9 mouse cellular contexts compared by ENCODE assay signal in the genomic region with DNA sequence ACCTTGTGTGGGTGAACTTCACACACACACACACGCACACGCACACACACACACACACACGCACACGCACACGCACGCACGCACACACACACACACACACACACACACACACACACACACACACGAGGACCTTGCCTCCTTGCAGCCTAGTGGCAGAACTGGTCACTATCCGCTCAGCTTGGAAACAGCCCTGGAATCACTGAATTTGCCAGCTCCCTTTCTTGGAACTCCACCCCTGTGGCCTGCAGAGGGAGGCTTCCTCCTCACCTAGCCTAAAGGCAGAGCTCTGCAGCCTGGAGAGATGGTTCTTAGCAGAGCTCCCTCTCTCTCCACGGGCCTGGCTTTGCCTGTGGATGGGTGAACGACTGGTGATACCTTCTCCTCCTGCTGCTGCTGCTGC. TPM values are rescaled to one million over a fixed set of nuclear protein-coding genes. Genes with fewer than 3 reads are reported as not detected.
DNase-seq lines count a peak whose midpoint lies in the region; ATAC-seq and TF ChIP-seq lines count a peak whose summit lies in the region.
"Had no signal": no experiment of that assay in that cellular context is flagged by ENCODE, and none has a peak within 500 bp of the region (broad histone marks: within the 10 kb centered on the region; RNA-seq: fewer than 3 reads in every experiment).

No protein-coding gene starts in this region.

- H3K4me3 ChIP-seq in lung, embryonic 14.5 days (ENCODE audit: low read depth, low read length), result peak overlapping the region; percentile 59
- peak overlapping the region; percentile 61 for H3K4me3 ChIP-seq in hindbrain, postnatal 0 days (ENCODE audit: low read length)
- peak overlapping the region; percentile 83 for H3K4me3 ChIP-seq in neural tube, embryonic 15.5 days (replicated peaks)

- 23% methylated on average over 10 of the region's 11 CpGs for WGBS in lung, embryonic 14.5 days
- WGBS in hindbrain, postnatal 0 days, result 9% methylated on average over 11 of the region's 11 CpGs
- 24% methylated on average over 11 of the region's 11 CpGs for WGBS in neural tube, embryonic 15.5 days

- no peaks in the 10 kb centered on the region; the same call in 1 of the 2 replicates for H3K9me3 ChIP-seq in lung, embryonic 14.5 days (ENCODE audit: low read depth, low read length)
- no peaks in the 10 kb centered on the region for H3K9me3 ChIP-seq in hindbrain, postnatal 0 days (ENCODE audit: low read length)
- no peaks in the 10 kb centered on the region for H3K9me3 ChIP-seq in neural tube, embryonic 15.5 days (replicated peaks)

- no peak overlapping the region for H3K27ac ChIP-seq in lung, embryonic 14.5 days (ENCODE audit: low read depth)
- no peak overlapping the region for H3K27ac ChIP-seq in hindbrain, postnatal 0 days
- peak overlapping the region; percentile 89; the same call in 1 of the 2 replicates for H3K27ac ChIP-seq in neural tube, embryonic 15.5 days (replicated peaks)
- H3K27ac ChIP-seq: liver, embryonic 13.5 days had no signal

- H3K27me3 ChIP-seq in lung, embryonic 14.5 days (ENCODE audit: insufficient read depth, low read length), result peaks cover 35% of the 10 kb centered on the region
- no peaks in the 10 kb centered on the region for H3K27me3 ChIP-seq in hindbrain, postnatal 0 days (ENCODE audit: insufficient read depth, low read length)
- H3K27me3 ChIP-seq in neural tube, embryonic 15.5 days (replicated peaks), result peaks cover 6% of the 10 kb centered on the region; the same call in 1 of the 2 replicates

- no peak for TF ChIP-seq CTCF in lung, embryonic 14.5 days (IDR thresholded peaks at IDR 0.05; ENCODE audit: low read depth)
- peak; percentile 65 for TF ChIP-seq CTCF in hindbrain, postnatal 0 days (IDR thresholded peaks at IDR 0.05; ENCODE audit: low read depth)

- H3K4me1 ChIP-seq in lung, embryonic 14.5 days (ENCODE audit: insufficient read depth), result 0 out of 2 replicates have a peak, but pooled peaks cover 2% of the 10 kb centered on the region
- H3K4me1 ChIP-seq in hindbrain, postnatal 0 days (ENCODE audit: insufficient read depth, low read length), result peaks cover 14% of the 10 kb centered on the region
- H3K4me1 ChIP-seq in neural tube, embryonic 15.5 days, result peaks cover 48% of the 10 kb centered on the region
- H3K4me1 ChIP-seq: liver, embryonic 13.5 days had no signal

- peak overlapping the region; percentile 95 for H3K4me2 ChIP-seq in lung, embryonic 14.5 days
- H3K4me2 ChIP-seq in hindbrain, postnatal 0 days (ENCODE audit: low read depth, low read length), result peak overlapping the region; percentile 81
- H3K4me2 ChIP-seq in neural tube, embryonic 15.5 days, result peak overlapping the region; percentile 90

- no peaks in the 10 kb centered on the region for H3K36me3 ChIP-seq in lung, embryonic 14.5 days (ENCODE audit: insufficient read depth)
- H3K36me3 ChIP-seq in hindbrain, postnatal 0 days (ENCODE audit: insufficient read depth, low read length), result 0 out of 2 replicates have a peak, but pooled peaks cover 3% of the 10 kb centered on the region
- no peaks in the 10 kb centered on the region; the same call in 1 of the 2 replicates for H3K36me3 ChIP-seq in neural tube, embryonic 15.5 days
- H3K36me3 ChIP-seq: liver, embryonic 13.5 days had no signal

- ATAC-seq in lung, embryonic 14.5 days (ENCODE audit: insufficient read depth), result no peak
- ATAC-seq in hindbrain, postnatal 0 days, result 0 out of 2 replicates have a peak, but pooled peaks have one; percentile 25
- no peak for ATAC-seq in neural tube, embryonic 15.5 days (ENCODE audit: low FRiP score)
- ATAC-seq in erythroblast, adult 5-6 weeks (replicated peaks; ENCODE audit: low FRiP score, poor library complexity, severe bottlenecking), result no peak

- DNase-seq in lung, embryonic 14.5 days, result peak; percentile 17
- no peak for DNase-seq in lung, postnatal 14 days
- peak; percentile 58 for DNase-seq in embryo, embryonic 11 days
- peak; percentile 65 for DNase-seq in hindbrain, postnatal 0 days (ENCODE audit: low spot score)
- DNase-seq in gastrocnemius, postnatal 25 days, result no peak
- no peak for DNase-seq in adrenal gland, postnatal 25 days
- DNase-seq: liver, embryonic 13.5 days had no signal

- H3K9ac ChIP-seq in lung, embryonic 14.5 days, result no peak overlapping the region
- no peak overlapping the region; the same call in 1 of the 2 replicates for H3K9ac ChIP-seq in hindbrain, postnatal 0 days (replicated peaks; ENCODE audit: low read length)
- H3K9ac ChIP-seq in neural tube, embryonic 15.5 days (replicated peaks), result peak overlapping the region; percentile 80
- H3K9ac ChIP-seq: liver, embryonic 13.5 days had no signal

RNA-seq across cellular contexts. Expression of gene Cdh4, which starts 1.7 kb away (rescaled TPM):
- polyA plus RNA-seq in lung, embryonic 14.5 days (2014; fragmentation: Nextera tagmentation; extraction: Ambion mirVana), result 4.9 and 5.2 TPM in 2 replicates
- total RNA-seq in hindbrain, postnatal 0 days (2014; rRNA removed), result 66.8 and 74.6 TPM in 2 replicates
- 33.9 and 42.1 TPM in 2 replicates for polyA plus RNA-seq in hindbrain, postnatal 0 days (2015; fragmentation: Nextera tagmentation; extraction: Ambion mirVana)
- polyA plus RNA-seq in neural tube, embryonic 15.5 days (2015; fragmentation: Nextera tagmentation; extraction: Ambion mirVana), result 39.6 TPM in 2 replicates
- total RNA-seq in erythroblast, adult 5-6 weeks (2015; ENCODE audit: low replicate concordance), result not detected in 2 replicates
- not detected in 2 replicates for total RNA-seq in erythroblast, adult 5-6 weeks (2017; ENCODE audit: low replicate concordance)
- total RNA-seq in gastrocnemius, postnatal 25 days (2021), result 1 to 10 TPM; 6.7 to 9.6 TPM
- total RNA-seq in adrenal gland, postnatal 25 days (2021), result 4.4 and 5.3 TPM in 2 replicates

Comparison
In these comparisons a context has a peak if more than half of its experiments do, and no peak if none do; other contexts are left out.
1. DNase-seq: peak in lung, embryonic 14.5 days (single experiment), embryo, embryonic 11 days (single experiment) and hindbrain, postnatal 0 days (single experiment); none in lung, postnatal 14 days (single experiment), gastrocnemius, postnatal 25 days (single experiment) and adrenal gland, postnatal 25 days (single experiment).
2. Peak in every context shown above with its lines, with median percentiles within 50 percentile points of each other: H3K4me2 ChIP-seq and H3K4me3 ChIP-seq.